Mouse (Mus musculus) MEL (cell line): ENCODE measurements at regions not wholly inside any gene's neighbourhood (a gene's known extent, or its start where the extent isn't known, plus 50 kb on each side); places are given as distances from the start of the nearest gene placed in this dataset.

Experiments used
- BHLHE40 ChIP-seq: IDR thresholded peaks from 2 replicates; pipeline ENCODE4 v1.6.1; 2012; ENCODE audit warnings: low read depth, mild to moderate bottlenecking, inconsistent platforms, low read length, improper control_type of control experiment, borderline replicate concordance
- CTCF ChIP-seq, 3 experiments: IDR thresholded peaks in 2 of 3; conservative IDR thresholded peaks in 1 of 3; 2 replicates each; pipeline ENCODE4 v1.5.1; 2011 to 2012; ENCODE audit warnings: low read length in 3 of 3, low read depth in 2 of 3, mild to moderate bottlenecking in 2 of 3, improper control_type of control experiment in 1 of 3, inconsistent platforms in 1 of 3, mixed read lengths in 1 of 3, moderate library complexity in 1 of 3; ENCODE audit not compliant: control insufficient read depth in 1 of 3, insufficient read depth in 1 of 3, poor library complexity in 1 of 3, severe bottlenecking in 1 of 3
- EP300 ChIP-seq, 2 experiments: IDR thresholded peaks; 2 replicates each; pipeline ENCODE4 v1.6.1; 2011; ENCODE audit warnings: improper control_type of control experiment in 2 of 2, low read length in 2 of 2, low read depth in 1 of 2, mild to moderate bottlenecking in 1 of 2
- KAT2A ChIP-seq: conservative IDR thresholded peaks from 2 replicates; pipeline ENCODE4 v1.6.1; 2012; ENCODE audit warnings: low read depth, low read length, improper control_type of control experiment, inconsistent platforms
- POLR2A ChIP-seq, 2 experiments: IDR thresholded peaks; 2 replicates each; pipeline ENCODE4 v1.6.1; 2011 to 2012; ENCODE audit warnings: low read length in 2 of 2, mild to moderate bottlenecking in 2 of 2, control low read depth in 1 of 2, improper control_type of control experiment in 1 of 2, low read depth in 1 of 2, moderate library complexity in 1 of 2; ENCODE audit not compliant: control insufficient read depth in 1 of 2, insufficient read depth in 1 of 2, poor library complexity in 1 of 2
- POLR2AphosphoS2 ChIP-seq: IDR thresholded peaks from 2 replicates; pipeline ENCODE4 v1.6.1; 2011; ENCODE audit warnings: low read length, improper control_type of control experiment
- SMC3 ChIP-seq: IDR thresholded peaks from 2 replicates; pipeline ENCODE4 v1.6.1; 2011; ENCODE audit warnings: low read depth, low read length, improper control_type of control experiment
- TAL1 ChIP-seq: IDR thresholded peaks from 2 replicates; pipeline ENCODE4 v1.6.1; 2012; ENCODE audit warnings: mild to moderate bottlenecking, inconsistent platforms, low read length, moderate library complexity, mixed read lengths
- ZC3H11A ChIP-seq: IDR thresholded peaks from 2 replicates; pipeline ENCODE4 v1.6.1; 2012; ENCODE audit warnings: low read depth, mild to moderate bottlenecking, inconsistent platforms, low read length, improper control_type of control experiment

GRCm38 (mm10) chr1:12572770-12573169 is 1158.9 kb downstream of the A830018L16Rik start:
- TF ChIP-seq KAT2A = no peak
- no peak for TF ChIP-seq EP300 (IDR thresholded peaks at IDR 0.05; ENCODE audit: low read depth in 1 of 2, low read length in 2 of 2)
- TF ChIP-seq TAL1 = no peak
- no peak for TF ChIP-seq POLR2A (IDR thresholded peaks at IDR 0.05; ENCODE audit: control insufficient read depth in 1 of 2, insufficient read depth in 1 of 2, low read depth in 1 of 2, low read length in 2 of 2, poor library complexity in 1 of 2)
- no peak for TF ChIP-seq POLR2AphosphoS2
- TF ChIP-seq CTCF (IDR thresholded peaks at IDR 0.05 in 2 of 3, conservative IDR thresholded peaks at IDR 0.05 in 1 of 3; ENCODE audit: control insufficient read depth in 1 of 3, insufficient read depth in 1 of 3, low read depth in 2 of 3, low read length in 3 of 3, poor library complexity in 1 of 3, severe bottlenecking in 1 of 3) = no peak
- no peak for TF ChIP-seq BHLHE40
- no peak for TF ChIP-seq ZC3H11A
- no peak for TF ChIP-seq SMC3
